Mouse (Mus musculus) bone marrow, adult 2 months (tissue): ENCODE results near the gene Rpl37. TPM values are rescaled to one million over a fixed set of nuclear protein-coding genes. Genes with fewer than 3 reads are reported as not detected.

Source experiments
- H3K27ac ChIP-seq: fragments of 200-500 bp; 2 replicates; pipeline ENCODE4 v1.5.1; 2012; ENCODE audit warnings: low read depth, mild to moderate bottlenecking, control low read depth, inconsistent platforms, low read length; ENCODE audit not compliant: control insufficient read depth, poor library complexity, insufficient read depth
- H3K4me1 ChIP-seq: fragments of 200-500 bp; 2 replicates; pipeline ENCODE4 v1.6.1; 2011; ENCODE audit warnings: low read length; ENCODE audit not compliant: control insufficient read depth, insufficient read depth
- H3K4me3 ChIP-seq: fragments of 200-500 bp; replicated peaks from 2 replicates; pipeline ENCODE3; 2011; ENCODE audit warnings: mild to moderate bottlenecking, low read depth, low read length, control low read depth; ENCODE audit not compliant: control insufficient read depth
- CTCF ChIP-seq: fragments of 200-500 bp; IDR thresholded peaks from 2 replicates; pipeline ENCODE4 v1.5.1; 2011; ENCODE audit warnings: low read length, control low read depth; ENCODE audit not compliant: control insufficient read depth, insufficient read depth
- POLR2A ChIP-seq: fragments of 200-500 bp; IDR thresholded peaks from 2 replicates; pipeline ENCODE4 v1.6.1; 2011; ENCODE audit warnings: low read depth, mild to moderate bottlenecking, control low read depth, low read length, borderline replicate concordance; ENCODE audit not compliant: control insufficient read depth
- WGBS: fragments of 180-500 bp; shearing (Covaris S2); methylation state at CpG from one replicate; pipeline ENCODE4 v1.1.7; 2018; 5-methylcytosine and 5-hydroxymethylcytosine counted together
- polyA plus RNA-seq: library from polyadenylated mRNA; stranded (reverse); fragments of >200 nt; gene quantifications from 2 replicates; pipeline ENCODE4 v1.2.4, GENCODE M21; 2011; ENCODE audit warnings: low replicate concordance; ENCODE audit not compliant: missing spikeins, insufficient read depth, insufficient read length

The Rpl37 gene
- 478 and 809 TPM in 2 replicates for polyA plus RNA-seq

- WGBS, result under 1% methylated on average over 55 of the region's 55 CpGs
- Histone ChIP-seq H3K4me3 (peak within 1 kb of the TSS; percentile 90), H3K27ac (peak within 1 kb of the TSS; percentile 84), H3K4me1 (no peaks in the 10 kb centered on the region; the same call in 1 of the 2 replicates)
- peak; percentile 72; the same call in 1 of the 2 replicates for TF ChIP-seq POLR2A
- TF ChIP-seq CTCF, result peak; percentile 38; the same call in 1 of the 2 replicates
Measured at GRCm38 (mm10) chr15:5116270-5117030, at the start of gene Rpl37. TSS of gene Rpl37 (plus strand) at chr15:5116645.

DNA sequence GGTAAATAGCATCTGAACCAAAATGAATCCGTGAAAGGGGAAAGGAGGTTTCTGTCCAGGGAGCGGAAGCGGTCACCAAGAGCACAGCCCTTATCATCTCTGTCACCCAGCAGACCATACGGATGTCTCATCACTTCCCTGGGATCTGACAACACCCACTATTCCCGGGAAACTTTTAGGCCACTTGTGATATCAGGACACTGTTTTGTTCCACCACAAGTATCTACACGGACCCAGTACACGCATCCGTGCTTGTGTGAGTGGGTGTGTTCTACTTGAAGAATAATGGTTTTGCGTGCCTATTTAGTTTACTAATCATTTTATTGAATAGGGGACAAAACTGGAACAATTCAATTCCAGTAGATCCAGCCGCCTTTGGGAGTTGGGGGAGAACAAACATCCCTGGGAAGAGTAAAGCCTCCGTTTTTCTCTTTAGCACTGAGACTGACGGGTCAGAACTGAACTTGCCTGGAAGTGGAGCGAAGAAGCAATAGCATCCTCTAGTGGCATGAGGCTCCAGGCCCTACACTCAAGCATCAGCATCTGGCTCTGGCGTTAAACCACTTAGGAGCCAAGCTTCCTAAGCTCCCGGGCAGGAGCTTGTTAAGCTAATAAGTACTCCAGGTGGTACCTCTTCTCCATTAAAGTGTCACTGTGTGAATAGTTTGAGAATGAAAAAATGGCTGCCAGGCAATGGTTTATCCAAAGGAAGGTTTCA is 47.5 kb upstream of the Rpl37 start:
- WGBS, result 66% methylated on average over 15 of the region's 15 CpGs
- H3K4me3 ChIP-seq, result no peak overlapping the region
- TF ChIP-seq CTCF (peak; percentile 17; the same call in 1 of the 2 replicates), POLR2A (no peak)
- H3K4me1 ChIP-seq, result no peaks in the 10 kb centered on the region
- no peak overlapping the region for H3K27ac ChIP-seq

DNA sequence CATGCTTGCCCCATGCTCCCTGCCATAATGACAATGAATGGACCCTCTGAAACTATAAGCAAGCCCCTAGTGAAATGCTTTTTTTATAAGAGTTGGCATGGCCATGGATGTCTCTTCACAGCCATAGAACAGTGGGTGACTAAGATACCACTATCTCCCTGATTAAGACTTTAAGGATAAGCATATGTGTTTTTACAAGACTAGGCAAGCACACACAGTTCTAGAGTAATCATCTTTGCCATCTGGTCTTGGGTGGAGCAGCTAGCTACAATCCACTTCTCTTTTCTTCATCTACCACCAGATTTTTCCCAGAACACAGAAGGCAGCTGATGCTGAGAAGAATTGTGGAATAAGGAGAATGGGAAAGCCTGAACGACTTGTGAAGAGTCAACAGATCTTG is 35.2 kb upstream of the Rpl37 start:
- 64% methylated on average over 1 of the region's 1 CpGs for whole genome bisulfite sequencing
- H3K27ac ChIP-seq, result no peak overlapping the region
- TF ChIP-seq POLR2A, result no peak
- no peak for TF ChIP-seq CTCF
- H3K4me3 ChIP-seq, result no peak overlapping the region
- H3K4me1 ChIP-seq, result no peaks in the 10 kb centered on the region

DNA sequence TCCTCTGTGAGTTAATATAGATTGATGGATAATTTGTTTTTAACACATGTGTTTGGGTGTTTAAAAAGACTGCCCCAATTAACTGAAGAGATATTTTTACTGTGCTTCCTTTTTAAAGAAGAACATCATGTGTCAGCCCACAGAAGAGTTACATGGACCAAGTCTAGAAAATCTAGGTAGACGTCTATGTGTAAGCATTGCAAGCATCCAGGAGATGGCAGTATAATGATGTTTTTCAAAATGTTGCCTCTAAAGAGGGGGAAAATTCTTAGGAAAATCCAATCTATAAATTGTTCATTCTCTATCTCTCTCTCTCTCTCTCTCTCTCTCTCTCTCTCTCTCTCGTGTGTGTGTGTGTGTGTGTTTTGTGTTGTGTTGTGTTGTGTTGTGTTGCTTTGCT is 30.3 kb upstream of the Rpl37 start:
- Histone ChIP-seq H3K4me1 (no peaks in the 10 kb centered on the region), H3K4me3 (no peak overlapping the region), H3K27ac (no peak overlapping the region)
- WGBS, result 14% methylated on average over 2 of the region's 2 CpGs
- no peak for TF ChIP-seq CTCF
- TF ChIP-seq POLR2A, result no peak

DNA sequence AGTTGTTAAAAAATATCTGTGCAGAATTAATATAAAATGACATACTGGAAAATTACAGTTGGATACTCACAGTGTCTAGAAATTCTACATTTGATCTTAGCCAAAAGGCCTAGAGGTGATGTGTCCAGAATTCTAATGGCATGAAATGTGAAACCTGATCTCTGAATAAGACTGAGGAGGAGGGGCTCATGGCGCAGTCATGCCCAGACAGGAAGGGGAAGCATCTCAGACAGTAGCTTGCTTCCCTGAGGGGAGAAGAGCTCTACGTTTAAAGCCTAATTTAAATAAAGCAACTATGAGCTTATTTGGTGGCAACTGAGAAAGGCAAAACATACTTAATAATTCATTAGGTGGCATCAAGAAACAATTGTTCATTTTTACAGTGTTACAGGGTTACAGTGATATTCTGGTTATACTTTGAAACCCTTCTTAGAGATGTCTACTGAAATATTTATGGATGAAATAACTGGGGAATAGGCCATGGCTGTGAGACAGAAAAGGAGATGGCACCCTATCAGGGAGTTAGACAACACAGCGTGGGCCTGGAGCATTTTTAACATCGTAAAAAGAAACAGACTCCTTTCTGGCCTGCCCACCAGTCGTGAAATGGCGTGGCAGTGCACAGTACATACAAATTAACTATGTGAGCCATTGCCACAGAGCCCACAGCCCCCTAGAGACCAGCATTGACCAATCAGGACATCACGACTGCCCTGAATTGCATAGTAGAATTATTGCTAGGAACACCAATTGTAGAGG is 27.4 kb upstream of the Rpl37 start:
- 59% methylated on average over 7 of the region's 7 CpGs for WGBS
- Histone ChIP-seq H3K4me1 (no peaks in the 10 kb centered on the region), H3K27ac (no peak overlapping the region), H3K4me3 (no peak overlapping the region)
- no peak for TF ChIP-seq POLR2A
- TF ChIP-seq CTCF, result no peak

GRCm38 (mm10) chr15:5090131-5090530 is 26.3 kb upstream of the Rpl37 start:
- TF ChIP-seq POLR2A (no peak), CTCF (no peak)
- WGBS, result 87% methylated on average over 10 of the region's 10 CpGs
- no peaks in the 10 kb centered on the region for H3K4me1 ChIP-seq
- H3K4me3 ChIP-seq, result no peak overlapping the region
- H3K27ac ChIP-seq, result no peak overlapping the region

DNA sequence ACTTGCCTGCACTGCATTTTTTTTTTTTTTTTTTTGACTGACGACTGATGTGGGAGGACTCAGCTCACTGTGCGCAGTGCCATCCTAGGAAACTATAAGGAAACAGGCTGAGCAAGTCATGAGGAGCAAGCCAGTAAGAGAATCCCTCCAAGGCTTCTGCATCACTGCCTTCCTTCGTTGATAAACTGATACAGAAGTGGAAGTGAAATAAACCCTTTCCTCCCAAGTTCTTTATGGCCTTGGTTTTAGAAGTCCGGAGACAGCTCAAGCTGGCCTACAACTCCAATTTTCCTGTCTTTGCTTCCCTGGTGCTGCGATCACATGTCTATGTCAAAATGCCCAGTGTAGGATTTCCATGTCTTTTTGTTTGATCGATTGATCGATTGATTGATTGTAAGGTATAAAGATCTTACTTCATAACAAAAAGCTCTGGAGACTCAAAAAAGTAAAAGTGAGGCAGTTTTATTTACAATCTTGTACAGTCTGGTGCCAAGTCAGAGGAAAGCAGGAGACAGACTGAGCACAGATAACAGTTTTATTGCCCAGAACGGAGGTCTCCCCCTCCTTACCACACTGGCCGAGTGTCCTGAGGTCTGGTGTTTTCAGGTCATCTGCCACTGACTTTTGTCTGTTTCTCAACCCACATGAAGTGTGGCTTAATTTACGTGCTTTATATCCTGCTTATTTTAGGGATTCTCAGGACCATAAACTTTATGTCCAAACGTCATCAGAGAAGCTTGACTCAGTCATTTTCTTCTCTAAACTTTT is 20.7 kb upstream of the Rpl37 start:
- Histone ChIP-seq H3K4me1 (no peaks in the 10 kb centered on the region), H3K4me3 (no peak overlapping the region), H3K27ac (no peak overlapping the region)
- no peak for TF ChIP-seq POLR2A
- TF ChIP-seq CTCF, result no peak
- 74% methylated on average over 11 of the region's 11 CpGs for WGBS
